Mouse (Mus musculus) MN1 (cell line): ENCODE results near the gene Cyp3a41a.
"Not testable (repeated sequence)": the region's sequence is repeated elsewhere in the genome, so short reads cannot be mapped to it uniquely, and the experiment has no call there.

Experiments used
- DNase-seq: peaks from one replicate; pipeline ENCODE4 v3.0.0-alpha.2; 2016; ENCODE audit warnings: low spot score

The Cyp3a41a gene

GRCm38 (mm10) chr5:145720036-145720435 lies at the start of gene Cyp3a41a:
Gene Cyp3a41a (minus strand): TSS chr5:145720136.
- not testable (repeated sequence) for DNase-seq

GRCm38 (mm10) chr5:145737512-145737911 lies 17.6 kb upstream of the Cyp3a41a start:
- DNase-seq: not testable (repeated sequence)

GRCm38 (mm10) chr5:145714296-145714695 lies 5.6 kb downstream of the Cyp3a41a start:
- DNase-seq: not testable (repeated sequence)

- DNase-seq: not testable (repeated sequence)
Observed at GRCm38 (mm10) chr5:145707372-145707771, 12.6 kb downstream of the Cyp3a41a start.

GRCm38 (mm10) chr5:145662007-145662406 lies 57.9 kb downstream of the Cyp3a41a start:
- DNase-seq: no peak

- DNase-seq: no peak
Observed at GRCm38 (mm10) chr5:145647779-145648178, 72.2 kb downstream of the Cyp3a41a start.
